Mouse (Mus musculus): ENCODE results near the gene Hist1h2bq. TPM values are rescaled to one million over a fixed set of nuclear protein-coding genes. Genes with fewer than 3 reads are reported as not detected.
"Not testable (repeated sequence)": the region's sequence is repeated elsewhere in the genome, so short reads cannot be mapped to it uniquely, and the experiment has no call there.

The Hist1h2bq gene
- total and polyA plus RNA-seq, 3 experiments, result 4.3 to 2,257 (median 32.4) TPM

GRCm38 (mm10) chr13:21803058-21803457 lies 6.9 kb downstream of the Hist1h2bq start:
- H3K4me1 ChIP-seq (ENCODE audit: control insufficient read depth in 1 of 2, insufficient read depth in 2 of 2); H3K4me3 ChIP-seq (replicated peaks in 1 of 3; ENCODE audit: low read depth in 2 of 3, low read length in 2 of 3, poor library complexity in 1 of 3); H3K4me2 ChIP-seq (ENCODE audit: insufficient read depth, low read depth, poor library complexity, severe bottlenecking); H3K79me2 ChIP-seq (replicated peaks; ENCODE audit: control insufficient read depth, extremely low read depth, insufficient read depth, poor library complexity, severe bottlenecking); dilution Hi-C loops (cut with MboI; ENCODE audit: extremely low pct_ligation_motif_present, extremely low pct_unique_long_range_greater_than_20kb, low sequenced_read_pairs); H3K27ac ChIP-seq (ENCODE audit: insufficient read depth, low read depth); in situ Hi-C loops (cut with MboI; ENCODE audit: low pct_ligation_motif_present, low pct_unique_long_range_greater_than_20kb, low sequenced_read_pairs); H3K9ac ChIP-seq (ENCODE audit: insufficient read depth, low read depth); H3K27me3 ChIP-seq (replicated peaks); H3K36me3 ChIP-seq (replicated peaks in 1 of 2; ENCODE audit: control insufficient read depth in 1 of 2, insufficient read depth in 1 of 2, low read length in 1 of 2); DNase-seq (ENCODE audit: extremely low read depth); H3K9me3 ChIP-seq (replicated peaks; ENCODE audit: low read length): not testable (repeated sequence)

- H3K4me3 ChIP-seq (replicated peaks in 1 of 3; ENCODE audit: low read depth in 2 of 3, low read length in 2 of 3, poor library complexity in 1 of 3); H3K27ac ChIP-seq (ENCODE audit: insufficient read depth, low read depth); DNase-seq (ENCODE audit: extremely low read depth); H3K4me1 ChIP-seq (ENCODE audit: control insufficient read depth in 1 of 2, insufficient read depth in 2 of 2); in situ Hi-C loops (cut with MboI; ENCODE audit: low pct_ligation_motif_present, low pct_unique_long_range_greater_than_20kb, low sequenced_read_pairs); H3K4me2 ChIP-seq (ENCODE audit: insufficient read depth, low read depth, poor library complexity, severe bottlenecking); H3K9ac ChIP-seq (ENCODE audit: insufficient read depth, low read depth); dilution Hi-C loops (cut with MboI; ENCODE audit: extremely low pct_ligation_motif_present, extremely low pct_unique_long_range_greater_than_20kb, low sequenced_read_pairs); H3K36me3 ChIP-seq (replicated peaks in 1 of 2; ENCODE audit: control insufficient read depth in 1 of 2, insufficient read depth in 1 of 2, low read length in 1 of 2); H3K79me2 ChIP-seq (replicated peaks; ENCODE audit: control insufficient read depth, extremely low read depth, insufficient read depth, poor library complexity, severe bottlenecking); H3K27me3 ChIP-seq (replicated peaks); H3K9me3 ChIP-seq (replicated peaks; ENCODE audit: low read length): not testable (repeated sequence)
Measured at GRCm38 (mm10) chr13:21797163-21797562, 12.8 kb downstream of the Hist1h2bq start.

GRCm38 (mm10) chr13:21795584-21795983 lies 14.4 kb downstream of the Hist1h2bq start:
- dilution Hi-C loops (cut with MboI; ENCODE audit: extremely low pct_ligation_motif_present, extremely low pct_unique_long_range_greater_than_20kb, low sequenced_read_pairs), result no loop called here
- Histone ChIP-seq H3K9me3 (replicated peaks; ENCODE audit: low read length) (no peaks in the 10 kb centered on the region), H3K9ac (ENCODE audit: insufficient read depth, low read depth) (no peak overlapping the region), H3K4me1 (ENCODE audit: control insufficient read depth in 1 of 2, insufficient read depth in 2 of 2) (peaks cover 0 to 3% of the 10 kb centered on the region in 2 experiments; a peak in 1 of 4 replicates), H3K27ac (ENCODE audit: insufficient read depth, low read depth) (no peak overlapping the region), H3K27me3 (replicated peaks) (no peaks in the 10 kb centered on the region), H3K4me3 (replicated peaks in 1 of 3; ENCODE audit: low read depth in 2 of 3, low read length in 2 of 3, poor library complexity in 1 of 3) (no peak overlapping the region), H3K4me2 (ENCODE audit: insufficient read depth, low read depth, poor library complexity, severe bottlenecking) (no peak overlapping the region), H3K36me3 (replicated peaks in 1 of 2; ENCODE audit: control insufficient read depth in 1 of 2, insufficient read depth in 1 of 2, low read length in 1 of 2) (no peaks in the 10 kb centered on the region), H3K79me2 (replicated peaks; ENCODE audit: control insufficient read depth, extremely low read depth, insufficient read depth, poor library complexity, severe bottlenecking) (no peaks in the 10 kb centered on the region)
- TF ChIP-seq TBP (conservative IDR thresholded peaks at IDR 0.05; ENCODE audit: low read depth, low read length) (peak; percentile 71; the same call in 1 of the 2 replicates), USF1 (IDR thresholded peaks at IDR 0.05; ENCODE audit: low read depth, low read length) (no peak)
- DNase-seq (ENCODE audit: extremely low read depth), result no peak
- in situ Hi-C loops (cut with MboI; ENCODE audit: low pct_ligation_motif_present, low pct_unique_long_range_greater_than_20kb, low sequenced_read_pairs), result no loop called here

- in situ Hi-C loops (cut with MboI; ENCODE audit: low pct_ligation_motif_present, low pct_unique_long_range_greater_than_20kb, low sequenced_read_pairs) (no loop called here), dilution Hi-C loops (cut with MboI; ENCODE audit: extremely low pct_ligation_motif_present, extremely low pct_unique_long_range_greater_than_20kb, low sequenced_read_pairs) (no loop called here)
- Histone ChIP-seq H3K36me3 (replicated peaks in 1 of 2; ENCODE audit: control insufficient read depth in 1 of 2, insufficient read depth in 1 of 2, low read length in 1 of 2) (no peaks in the 10 kb centered on the region), H3K27ac (ENCODE audit: insufficient read depth, low read depth) (no peak overlapping the region), H3K9me3 (replicated peaks; ENCODE audit: low read length) (no peaks in the 10 kb centered on the region), H3K27me3 (replicated peaks) (no peaks in the 10 kb centered on the region), H3K79me2 (replicated peaks; ENCODE audit: control insufficient read depth, extremely low read depth, insufficient read depth, poor library complexity, severe bottlenecking) (no peaks in the 10 kb centered on the region), H3K4me2 (ENCODE audit: insufficient read depth, low read depth, poor library complexity, severe bottlenecking) (no peak overlapping the region), H3K4me1 (ENCODE audit: control insufficient read depth in 1 of 2, insufficient read depth in 2 of 2) (peaks cover 0 to 14% of the 10 kb centered on the region in 2 experiments; a peak in 2 of 4 replicates), H3K4me3 (replicated peaks in 1 of 3; ENCODE audit: low read depth in 2 of 3, low read length in 2 of 3, poor library complexity in 1 of 3) (no peak overlapping the region), H3K9ac (ENCODE audit: insufficient read depth, low read depth) (no peak overlapping the region)
- TF ChIP-seq KAT2A (IDR thresholded peaks at IDR 0.05; ENCODE audit: insufficient replicate concordance, low read length), result no peak
- TF ChIP-seq JUN (IDR thresholded peaks at IDR 0.05; ENCODE audit: insufficient read depth, low read depth, low read length), result no peak
- TF ChIP-seq BHLHE40 (IDR thresholded peaks at IDR 0.05; ENCODE audit: low read depth, low read length), result no peak
- TF ChIP-seq ZMIZ1 (IDR thresholded peaks at IDR 0.05; ENCODE audit: low read depth, low read length), result no peak
- TF ChIP-seq SIN3A (IDR thresholded peaks at IDR 0.05; ENCODE audit: low read length), result no peak
- no peak for TF ChIP-seq CTCF (conservative IDR thresholded peaks at IDR 0.05 in 1 of 2, IDR thresholded peaks at IDR 0.05 in 1 of 2; ENCODE audit: low read depth in 2 of 2, low read length in 2 of 2)
- no peak for TF ChIP-seq JUND (conservative IDR thresholded peaks at IDR 0.05; ENCODE audit: low read depth, low read length)
- no peak for TF ChIP-seq TBP (conservative IDR thresholded peaks at IDR 0.05; ENCODE audit: low read depth, low read length)
- no peak for TF ChIP-seq ZKSCAN1 (IDR thresholded peaks at IDR 0.05; ENCODE audit: borderline replicate concordance, low read depth, low read length)
- TF ChIP-seq ELF1 (IDR thresholded peaks at IDR 0.05; ENCODE audit: low read depth, low read length), result no peak
- no peak for TF ChIP-seq CHD2 (IDR thresholded peaks at IDR 0.05; ENCODE audit: low read length)
- no peak for TF ChIP-seq ZC3H11A (IDR thresholded peaks at IDR 0.05; ENCODE audit: low read depth, low read length)
- no peak for TF ChIP-seq CHD1 (IDR thresholded peaks at IDR 0.05; ENCODE audit: low read depth, low read length)
- DNase-seq (ENCODE audit: extremely low read depth), result no peak
Measured at GRCm38 (mm10) chr13:21790601-21791283, 19.3 kb downstream of the Hist1h2bq start.
